Mouse (Mus musculus): ENCODE data around the gene Tigd2. TPM values are rescaled to one million over a fixed set of nuclear protein-coding genes. Genes with fewer than 3 reads are reported as not detected.
"Not testable (repeated sequence)": the region's sequence is repeated elsewhere in the genome, so short reads cannot be mapped to it uniquely, and the experiment has no call there.

Gene Tigd2
- polyA plus RNA-seq, 1 experiment, result 5.0 TPM

GRCm38 (mm10) chr6:59180376-59180996 lies 28.2 kb upstream of the Tigd2 start:
- Histone ChIP-seq H3K4me1 (ENCODE audit: control insufficient read depth, insufficient read depth, low read length) (no peaks in the 10 kb centered on the region; the same call in 1 of the 2 replicates), H3K4me3 (replicated peaks; ENCODE audit: control insufficient read depth, low read depth, low read length) (no peak overlapping the region), H3K27ac (ENCODE audit: control insufficient read depth, insufficient read depth, low read depth, low read length, poor library complexity) (no peak overlapping the region)
- TF ChIP-seq POLR2A (IDR thresholded peaks at IDR 0.05; ENCODE audit: borderline replicate concordance, control insufficient read depth, low read depth, low read length), result no peak
- no peak for TF ChIP-seq CTCF (IDR thresholded peaks at IDR 0.05; ENCODE audit: control insufficient read depth, insufficient read depth, low read length)
- 33% methylated on average over 7 of the region's 7 CpGs for WGBS

GRCm38 (mm10) chr6:59185010-59185699 lies 23.5 kb upstream of the Tigd2 start:
- H3K4me3 ChIP-seq (replicated peaks; ENCODE audit: control insufficient read depth, low read depth, low read length), result no peak overlapping the region
- H3K4me1 ChIP-seq (ENCODE audit: control insufficient read depth, insufficient read depth, low read length), result no peaks in the 10 kb centered on the region; the same call in 1 of the 2 replicates
- TF ChIP-seq POLR2A (IDR thresholded peaks at IDR 0.05; ENCODE audit: borderline replicate concordance, control insufficient read depth, low read depth, low read length) (no peak), CTCF (IDR thresholded peaks at IDR 0.05; ENCODE audit: control insufficient read depth, insufficient read depth, low read length) (no peak)
- no peak overlapping the region for H3K27ac ChIP-seq (ENCODE audit: control insufficient read depth, insufficient read depth, low read depth, low read length, poor library complexity)
- 8% methylated on average over 13 of the region's 13 CpGs for WGBS

DNA sequence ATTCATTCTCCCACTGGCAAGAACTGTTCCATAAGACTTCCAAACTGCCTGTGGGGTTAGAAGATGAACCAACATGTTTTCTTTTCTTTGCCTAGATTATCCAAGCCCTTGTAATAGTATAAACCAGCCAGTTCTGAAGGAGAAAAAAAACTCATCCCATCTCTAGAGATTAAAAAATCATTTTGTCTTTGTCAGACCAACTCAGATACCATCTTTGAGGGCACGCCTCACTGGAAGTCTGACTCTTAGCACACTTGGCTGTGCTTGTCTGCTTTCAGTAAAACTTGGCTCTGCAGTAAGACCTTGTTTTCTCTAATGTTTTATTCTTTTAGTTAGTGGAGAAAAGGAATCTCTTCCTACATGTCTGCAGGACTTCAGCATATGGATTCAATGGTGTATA lies 18.7 kb upstream of the Tigd2 start:
- TF ChIP-seq POLR2A (IDR thresholded peaks at IDR 0.05; ENCODE audit: borderline replicate concordance, control insufficient read depth, low read depth, low read length) (no peak), CTCF (IDR thresholded peaks at IDR 0.05; ENCODE audit: control insufficient read depth, insufficient read depth, low read length) (no peak)
- no peak overlapping the region for H3K4me3 ChIP-seq (replicated peaks; ENCODE audit: control insufficient read depth, low read depth, low read length)
- WGBS, result 74% methylated on average over 1 of the region's 1 CpGs
- no peaks in the 10 kb centered on the region; the same call in 1 of the 2 replicates for H3K4me1 ChIP-seq (ENCODE audit: control insufficient read depth, insufficient read depth, low read length)
- H3K27ac ChIP-seq (ENCODE audit: control insufficient read depth, insufficient read depth, low read depth, low read length, poor library complexity), result no peak overlapping the region

- H3K4me3 ChIP-seq (replicated peaks; ENCODE audit: control insufficient read depth, low read depth, low read length); H3K27ac ChIP-seq (ENCODE audit: control insufficient read depth, insufficient read depth, low read depth, low read length, poor library complexity); H3K4me1 ChIP-seq (ENCODE audit: control insufficient read depth, insufficient read depth, low read length): not testable (repeated sequence)
- 71% methylated on average over 3 of the region's 3 CpGs for WGBS
These were observed 14.2 kb upstream of the Tigd2 start for GRCm38 (mm10) chr6:59194518-59194917.

- TF ChIP-seq POLR2A (IDR thresholded peaks at IDR 0.05; ENCODE audit: borderline replicate concordance, control insufficient read depth, low read depth, low read length) (no peak), CTCF (IDR thresholded peaks at IDR 0.05; ENCODE audit: control insufficient read depth, insufficient read depth, low read length) (no peak)
- H3K27ac ChIP-seq (ENCODE audit: control insufficient read depth, insufficient read depth, low read depth, low read length, poor library complexity), result no peak overlapping the region
- no peaks in the 10 kb centered on the region for H3K4me1 ChIP-seq (ENCODE audit: control insufficient read depth, insufficient read depth, low read length)
- WGBS, result 79% methylated on average over 2 of the region's 2 CpGs
- H3K4me3 ChIP-seq (replicated peaks; ENCODE audit: control insufficient read depth, low read depth, low read length), result no peak overlapping the region
These were observed 12.6 kb upstream of the Tigd2 start for GRCm38 (mm10) chr6:59195849-59196635.

GRCm38 (mm10) chr6:59196746-59197145 lies 11.9 kb upstream of the Tigd2 start:
- Histone ChIP-seq H3K4me1 (ENCODE audit: control insufficient read depth, insufficient read depth, low read length) (no peaks in the 10 kb centered on the region), H3K4me3 (replicated peaks; ENCODE audit: control insufficient read depth, low read depth, low read length) (no peak overlapping the region), H3K27ac (ENCODE audit: control insufficient read depth, insufficient read depth, low read depth, low read length, poor library complexity) (no peak overlapping the region)
- no peak for TF ChIP-seq POLR2A (IDR thresholded peaks at IDR 0.05; ENCODE audit: borderline replicate concordance, control insufficient read depth, low read depth, low read length)
- no peak for TF ChIP-seq CTCF (IDR thresholded peaks at IDR 0.05; ENCODE audit: control insufficient read depth, insufficient read depth, low read length)

GRCm38 (mm10) chr6:59198356-59198755 lies 10.3 kb upstream of the Tigd2 start:
- WGBS, result 67% methylated on average over 3 of the region's 3 CpGs
- no peaks in the 10 kb centered on the region for H3K4me1 ChIP-seq (ENCODE audit: control insufficient read depth, insufficient read depth, low read length)
- TF ChIP-seq POLR2A (IDR thresholded peaks at IDR 0.05; ENCODE audit: borderline replicate concordance, control insufficient read depth, low read depth, low read length) (no peak), CTCF (IDR thresholded peaks at IDR 0.05; ENCODE audit: control insufficient read depth, insufficient read depth, low read length) (no peak)
- no peak overlapping the region for H3K27ac ChIP-seq (ENCODE audit: control insufficient read depth, insufficient read depth, low read depth, low read length, poor library complexity)
- no peak overlapping the region for H3K4me3 ChIP-seq (replicated peaks; ENCODE audit: control insufficient read depth, low read depth, low read length)

DNA sequence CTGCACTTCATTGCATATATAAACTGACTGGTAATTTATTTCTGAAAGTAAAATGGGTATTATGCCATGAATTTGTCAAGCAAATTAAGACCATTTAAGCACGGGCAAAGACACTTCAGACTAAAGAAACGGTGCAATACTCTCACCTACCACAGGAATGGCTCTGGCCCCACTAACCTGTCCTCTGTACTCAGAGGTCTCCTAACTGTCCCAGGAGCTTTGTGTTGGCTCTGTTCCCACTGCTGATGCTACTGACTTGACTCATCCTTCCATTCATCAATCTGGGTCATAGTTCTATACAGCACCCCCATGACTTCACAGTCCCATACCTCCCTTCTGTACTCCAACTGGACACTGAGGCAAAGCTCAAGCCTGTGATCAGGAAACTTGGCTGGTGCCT lies 9.6 kb upstream of the Tigd2 start:
- Histone ChIP-seq H3K27ac (ENCODE audit: control insufficient read depth, insufficient read depth, low read depth, low read length, poor library complexity) (no peak overlapping the region), H3K4me1 (ENCODE audit: control insufficient read depth, insufficient read depth, low read length) (no peaks in the 10 kb centered on the region), H3K4me3 (replicated peaks; ENCODE audit: control insufficient read depth, low read depth, low read length) (no peak overlapping the region)
- TF ChIP-seq CTCF (IDR thresholded peaks at IDR 0.05; ENCODE audit: control insufficient read depth, insufficient read depth, low read length), result no peak
- no peak for TF ChIP-seq POLR2A (IDR thresholded peaks at IDR 0.05; ENCODE audit: borderline replicate concordance, control insufficient read depth, low read depth, low read length)
- 80% methylated on average over 2 of the region's 2 CpGs for WGBS
